Mouse (Mus musculus) lung, embryonic 14.5 days (tissue): Measurements from ENCODE around the gene Rnf103. TPM values are rescaled to one million over a fixed set of nuclear protein-coding genes. Genes with fewer than 3 reads are reported as not detected.
"Not testable (repeated sequence)": the region's sequence is repeated elsewhere in the genome, so short reads cannot be mapped to it uniquely, and the experiment has no call there.

Source experiments
- ATAC-seq: fragments of 200-750 bp; cut with Nextera tagmentation; 2 replicates; pipeline ENCODE4 v1.8.0; 2017; ENCODE audit warnings: mild to moderate bottlenecking, moderate TSS enrichment, moderate library complexity; ENCODE audit not compliant: insufficient read depth
- DNase-seq: peaks from one replicate; pipeline ENCODE4 v3.0.0-alpha.2; 2015
- H3K27ac ChIP-seq: fragments of 300-500 bp; sonication (generic); 2 replicates; pipeline ENCODE4 v1.5.1; 2014; ENCODE audit warnings: low read depth, mild to moderate bottlenecking, moderate library complexity
- H3K27me3 ChIP-seq: fragments of 300-500 bp; sonication (generic); 2 replicates; pipeline ENCODE4 v1.6.1; 2014; ENCODE audit warnings: low read length, control low read depth; ENCODE audit not compliant: insufficient read depth
- H3K36me3 ChIP-seq: fragments of 300-500 bp; sonication (generic); 2 replicates; pipeline ENCODE4 v1.6.1; 2014; ENCODE audit warnings: control low read depth; ENCODE audit not compliant: insufficient read depth
- H3K4me1 ChIP-seq: fragments of 300-500 bp; sonication (generic); 2 replicates; pipeline ENCODE4 v1.6.1; 2014; ENCODE audit warnings: antibody characterized with exemption, control low read depth; ENCODE audit not compliant: insufficient read depth
- H3K4me2 ChIP-seq: fragments of 300-500 bp; sonication (generic); 2 replicates; pipeline ENCODE4 v1.6.1; 2014; ENCODE audit warnings: mild to moderate bottlenecking
- H3K4me3 ChIP-seq: fragments of 300-500 bp; sonication (generic); 2 replicates; pipeline ENCODE4 v1.5.1; 2014; ENCODE audit warnings: low read depth, low read length
- H3K9ac ChIP-seq: fragments of 300-500 bp; sonication (generic); 2 replicates; pipeline ENCODE4 v1.6.1; 2014
- H3K9me3 ChIP-seq: fragments of 300-500 bp; sonication (generic); 2 replicates; pipeline ENCODE4 v1.6.1; 2016; ENCODE audit warnings: low read depth, low read length, control low read depth
- CTCF ChIP-seq: IDR thresholded peaks from 2 replicates; pipeline ENCODE4 v1.5.1; 2016; ENCODE audit warnings: antibody characterized with exemption, low read depth
- WGBS: fragments of 180-500 bp; shearing (Covaris S2); extraction: QIAGEN DNeasy Blood & Tissue Kit; methylation state at CpG from one replicate; pipeline ENCODE4 v1.1.7; 2014; 5-methylcytosine and 5-hydroxymethylcytosine counted together
- polyA plus RNA-seq: library from polyadenylated mRNA; unstranded; fragments of >200 nt; fragmentation: Nextera tagmentation; extraction: Ambion mirVana; gene quantifications from 2 replicates; pipeline ENCODE4 v1.2.1, GENCODE M21; 2014

The Rnf103 gene
- polyA plus RNA-seq = 18.1 and 18.2 TPM in 2 replicates

DNA sequence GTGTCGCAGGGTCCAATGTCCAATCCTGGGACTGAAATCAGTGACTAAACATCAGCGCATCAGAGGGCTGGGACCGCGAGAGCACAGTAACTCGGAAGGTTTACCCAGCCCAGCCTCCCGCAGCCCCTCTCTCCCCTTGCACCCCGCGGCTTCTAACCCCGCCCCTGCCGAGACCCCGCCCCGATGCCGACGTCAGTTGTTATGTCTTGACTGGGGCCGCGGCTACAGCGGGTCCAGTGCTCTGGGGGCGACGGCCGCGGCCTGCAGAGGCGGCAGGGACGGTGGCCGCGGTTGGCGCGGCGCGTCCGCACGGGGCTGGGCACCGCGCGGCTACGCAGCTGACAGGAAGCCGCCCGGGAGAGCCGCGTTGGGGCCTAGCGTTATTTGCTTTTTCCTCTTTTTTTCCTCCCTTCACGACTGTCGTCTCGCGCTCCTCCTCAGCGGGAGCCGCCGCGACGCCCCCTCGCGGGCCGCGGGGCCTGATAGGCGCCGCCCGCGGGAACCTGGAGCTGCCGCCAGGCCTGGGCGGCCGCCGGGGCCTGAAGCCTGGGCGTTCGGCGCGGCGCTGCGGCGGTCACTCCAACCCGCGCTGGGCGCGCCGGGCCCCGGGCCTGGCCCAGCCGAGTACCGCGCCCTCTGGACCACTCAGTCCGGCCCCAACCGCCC lies at the start of gene Rnf103:
Gene Rnf103 (plus strand): TSS at position 220 of the 666 bp plus-strand sequence.
- peak within 1 kb of the TSS; percentile 98 for H3K9ac ChIP-seq

DNA sequence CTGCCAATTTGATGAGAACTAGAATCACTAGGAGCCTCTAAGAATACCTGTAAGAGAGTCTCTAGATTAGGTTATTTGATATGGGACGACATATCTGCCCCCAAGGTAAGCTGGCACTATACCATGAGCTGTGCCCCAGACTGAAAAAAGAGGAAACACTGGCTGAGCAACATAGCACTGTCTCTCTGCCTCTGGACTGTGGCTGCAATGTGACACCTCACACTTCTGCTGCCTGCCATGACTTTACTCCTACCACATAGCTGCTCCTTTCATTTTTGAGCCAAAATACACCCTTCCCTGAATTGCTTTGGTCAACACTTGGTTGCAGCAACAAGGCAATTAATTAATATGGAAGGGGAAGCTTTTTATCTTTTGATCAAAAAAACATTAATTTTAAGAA lies 48.9 kb upstream of the Rnf103 start:
- no peak overlapping the region for H3K9ac ChIP-seq
- no peak overlapping the region for H3K4me2 ChIP-seq
- ATAC-seq = no peak
- no peak overlapping the region for H3K4me3 ChIP-seq
- H3K27ac ChIP-seq = no peak overlapping the region
- TF ChIP-seq CTCF = no peak
- H3K4me1 ChIP-seq = no peaks in the 10 kb centered on the region
- no peak for DNase-seq
- 38% methylated on average over 1 of the region's 1 CpGs for WGBS
- H3K9me3 ChIP-seq = no peaks in the 10 kb centered on the region
- H3K27me3 ChIP-seq = no peaks in the 10 kb centered on the region
- no peaks in the 10 kb centered on the region for H3K36me3 ChIP-seq

More for the DNA sequence above, at the start of gene Rnf103:
- TF ChIP-seq CTCF = 0 out of 2 replicates have a peak, but pooled peaks have one; percentile 17
- peak; percentile 99 for ATAC-seq
- H3K9me3 ChIP-seq = no peaks in the 10 kb centered on the region
- H3K27ac ChIP-seq = peak within 1 kb of the TSS; percentile 98
- peaks cover 13% of the 10 kb centered on the region; the same call in 1 of the 2 replicates for H3K36me3 ChIP-seq
- WGBS = under 1% methylated on average over 78 of the region's 79 CpGs
- peak; percentile 95 for DNase-seq
- H3K4me2 ChIP-seq = peak within 1 kb of the TSS; percentile 87
- H3K27me3 ChIP-seq = no peaks in the 10 kb centered on the region
- H3K4me3 ChIP-seq = peak within 1 kb of the TSS; percentile 89
- peaks cover 9% of the 10 kb centered on the region for H3K4me1 ChIP-seq

GRCm38 (mm10) chr6:71445560-71445959 lies 48.1 kb upstream of the Rnf103 start:
- no peak for TF ChIP-seq CTCF
- no peak for ATAC-seq

GRCm38 (mm10) chr6:71452792-71453191 lies 40.9 kb upstream of the Rnf103 start:
- Histone ChIP-seq H3K4me1 (no peaks in the 10 kb centered on the region), H3K4me3 (no peak overlapping the region), H3K4me2 (no peak overlapping the region), H3K27me3 (no peaks in the 10 kb centered on the region), H3K9ac (no peak overlapping the region), H3K9me3 (no peaks in the 10 kb centered on the region), H3K36me3 (no peaks in the 10 kb centered on the region), H3K27ac (no peak overlapping the region)
- no peak for TF ChIP-seq CTCF
- WGBS = 57% methylated on average over 2 of the region's 2 CpGs
- no peak for DNase-seq
- ATAC-seq = no peak

More at GRCm38 (mm10) chr6:71445560-71445959, 48.1 kb upstream of the Rnf103 start:
- Histone ChIP-seq H3K4me3 (no peak overlapping the region), H3K9me3 (no peaks in the 10 kb centered on the region), H3K36me3 (no peaks in the 10 kb centered on the region), H3K9ac (no peak overlapping the region), H3K27me3 (no peaks in the 10 kb centered on the region), H3K27ac (no peak overlapping the region), H3K4me1 (no peaks in the 10 kb centered on the region), H3K4me2 (no peak overlapping the region)
- WGBS = 81% methylated on average over 6 of the region's 6 CpGs
- DNase-seq = no peak

- H3K4me1 ChIP-seq, H3K27me3 ChIP-seq, H3K4me3 ChIP-seq, H3K4me2 ChIP-seq, ATAC-seq, H3K9me3 ChIP-seq, DNase-seq, H3K36me3 ChIP-seq, H3K27ac ChIP-seq, H3K9ac ChIP-seq: not testable (repeated sequence)
Observed at GRCm38 (mm10) chr6:71453983-71454739, 39.5 kb upstream of the Rnf103 start.

DNA sequence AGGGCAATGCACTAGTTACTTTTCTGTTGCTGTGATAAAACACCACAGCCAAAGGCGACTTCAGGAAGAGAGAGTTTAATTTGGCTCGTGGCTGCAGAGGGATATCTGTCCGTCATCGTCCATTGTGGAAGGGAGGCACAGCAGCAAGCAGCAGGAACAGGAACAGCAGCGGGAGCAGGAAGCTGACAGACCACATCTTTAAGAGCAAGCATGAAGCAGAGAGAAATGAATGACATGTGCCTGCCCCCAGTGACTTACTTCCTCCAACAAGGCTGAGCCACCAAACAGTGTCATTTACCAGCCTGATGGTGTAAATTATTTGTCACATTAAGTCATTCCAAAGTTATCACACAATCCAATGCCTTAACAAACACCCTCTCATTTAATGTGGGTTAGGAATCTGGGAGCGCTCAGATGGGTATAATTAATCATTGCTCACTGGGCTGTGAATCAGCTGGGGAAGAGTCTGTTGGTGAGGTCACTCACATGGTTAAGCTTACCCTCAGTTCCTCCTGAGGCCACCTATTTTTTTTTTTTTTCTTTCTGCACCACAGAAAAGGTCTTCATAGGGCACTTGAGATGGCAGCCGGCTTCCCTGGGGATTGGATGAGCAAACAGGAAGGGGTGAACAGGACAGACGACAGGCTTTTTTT lies 35.6 kb upstream of the Rnf103 start:
- H3K4me1 ChIP-seq = no peaks in the 10 kb centered on the region
- ATAC-seq (no peak), DNase-seq (no peak)
- H3K9ac ChIP-seq = no peak overlapping the region
- no peaks in the 10 kb centered on the region for H3K36me3 ChIP-seq
- no peaks in the 10 kb centered on the region for H3K9me3 ChIP-seq
- no peak overlapping the region for H3K27ac ChIP-seq
- no peak for TF ChIP-seq CTCF
- H3K27me3 ChIP-seq = no peaks in the 10 kb centered on the region
- H3K4me2 ChIP-seq = no peak overlapping the region
- no peak overlapping the region for H3K4me3 ChIP-seq
- WGBS = 62% methylated on average over 8 of the region's 8 CpGs

DNA sequence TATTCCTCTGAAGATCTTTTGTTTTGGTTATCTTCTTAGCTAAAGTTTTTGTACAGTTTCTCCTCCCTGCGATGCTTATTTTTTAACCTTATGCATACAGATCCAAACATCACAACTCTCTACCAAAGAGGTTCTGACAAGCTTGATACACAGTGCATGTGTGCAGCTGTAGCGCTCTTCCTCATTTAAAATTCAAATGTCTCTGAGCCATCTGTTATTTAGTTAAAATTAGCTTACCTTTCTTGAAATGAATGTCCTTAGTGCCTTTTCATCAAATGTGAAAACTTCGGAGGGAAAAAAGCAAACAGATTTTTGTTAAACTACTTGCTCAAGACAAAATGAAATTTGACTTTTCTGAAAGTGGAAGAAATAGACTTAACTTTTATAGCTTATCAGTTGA lies 28.5 kb upstream of the Rnf103 start:
- no peaks in the 10 kb centered on the region for H3K36me3 ChIP-seq
- DNase-seq (no peak), ATAC-seq (no peak)
- no peaks in the 10 kb centered on the region for H3K9me3 ChIP-seq
- no peak for TF ChIP-seq CTCF
- no peak overlapping the region for H3K9ac ChIP-seq
- H3K27ac ChIP-seq = no peak overlapping the region
- no peaks in the 10 kb centered on the region for H3K4me1 ChIP-seq
- H3K27me3 ChIP-seq = no peaks in the 10 kb centered on the region
- WGBS = 85% methylated on average over 3 of the region's 3 CpGs
- no peak overlapping the region for H3K4me2 ChIP-seq
- no peak overlapping the region for H3K4me3 ChIP-seq
